ENCODE assay signal across 25 mouse cellular contexts in the genomic region with DNA sequence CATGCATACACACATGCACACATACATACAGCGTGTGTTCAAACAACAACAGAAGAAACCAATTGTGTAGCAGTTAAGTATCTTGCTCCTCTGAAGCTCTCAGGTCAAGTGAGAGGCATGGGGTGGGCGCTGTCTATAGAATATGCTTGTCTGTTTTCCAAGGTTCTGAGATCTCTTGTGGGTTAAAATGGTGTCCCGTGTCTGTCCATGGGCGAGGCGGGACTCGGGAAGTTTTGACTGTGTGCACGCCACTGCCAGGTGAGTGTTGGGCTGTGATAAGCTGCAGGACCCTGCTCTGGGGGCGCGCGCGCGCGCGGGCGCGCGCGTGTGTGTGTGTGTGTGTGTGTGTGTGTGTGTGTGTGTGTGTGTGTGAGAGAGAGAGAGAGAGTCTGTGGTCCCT.
"Had no signal": no experiment of that assay in that cellular context is flagged by ENCODE, and none has a peak within 500 bp of the region (broad histone marks: within the 10 kb centered on the region; RNA-seq: fewer than 3 reads in every experiment).

No protein-coding gene starts in this region.

- ATAC-seq: hindbrain, embryonic 16.5 days; inflammation-experienced regulatory T-cells, adult 6 months; intestine, embryonic 15.5 days; intestine, postnatal 0 days had no signal

- H3K4me2 ChIP-seq: heart, embryonic 11.5 days; heart, embryonic 13.5 days; heart, embryonic 15.5 days; hindbrain, embryonic 12.5 days; hindbrain, embryonic 14.5 days; intestine, embryonic 15.5 days; limb, embryonic 12.5 days; liver, embryonic 13.5 days had no signal

- H3K27me3 ChIP-seq: heart, embryonic 13.5 days; heart, embryonic 15.5 days; hindbrain, embryonic 12.5 days; intestine, embryonic 15.5 days; limb, embryonic 12.5 days; liver, embryonic 13.5 days had no signal

- H3K27ac ChIP-seq: gastrocnemius, adult 2 months; heart, adult 2 months; heart, embryonic 13.5 days; heart, embryonic 15.5 days; hindbrain, embryonic 10.5 days; hindbrain, embryonic 12.5 days; hindbrain, embryonic 14.5 days; intestine, embryonic 15.5 days; layer of hippocampus, adult 2 months; left cerebral cortex, adult 2 months; limb, embryonic 10.5 days; limb, embryonic 12.5 days; liver, embryonic 13.5 days had no signal

- H3K9ac ChIP-seq: heart, embryonic 13.5 days; heart, embryonic 15.5 days; hindbrain, embryonic 12.5 days; hindbrain, embryonic 14.5 days; intestine, embryonic 15.5 days; limb, embryonic 12.5 days; liver, embryonic 13.5 days had no signal

- H3K9me3 ChIP-seq: heart, embryonic 13.5 days; heart, embryonic 15.5 days; hindbrain, embryonic 10.5 days; hindbrain, embryonic 12.5 days; intestine, embryonic 15.5 days; limb, embryonic 10.5 days; limb, embryonic 12.5 days; liver, embryonic 13.5 days had no signal

- H3K36me3 ChIP-seq: heart, embryonic 13.5 days; heart, embryonic 15.5 days; hindbrain, embryonic 10.5 days; hindbrain, embryonic 12.5 days; intestine, embryonic 15.5 days; limb, embryonic 10.5 days; limb, embryonic 12.5 days; liver, embryonic 13.5 days had no signal

- H3K4me3 ChIP-seq: gastrocnemius, adult 2 months; heart, adult 2 months; heart, embryonic 13.5 days; heart, embryonic 15.5 days; hindbrain, embryonic 10.5 days; hindbrain, embryonic 12.5 days; intestine, embryonic 15.5 days; layer of hippocampus, adult 2 months; left cerebral cortex, adult 2 months; limb, embryonic 10.5 days; limb, embryonic 12.5 days; liver, embryonic 13.5 days had no signal

- DNase-seq: gastrocnemius, adult 2 months; gastrocnemius, postnatal 10 days; gastrocnemius, postnatal 25 days; heart, adult 2 months; heart, postnatal 4 days; kidney, adult 18-20 months; kidney, adult 8-10 months; kidney, postnatal 10 days; kidney, postnatal 4 days; liver; liver, embryonic 13.5 days had no signal

- H3K4me1 ChIP-seq: hindbrain, embryonic 12.5 days; liver, embryonic 13.5 days had no signal
